Mouse (Mus musculus) G1E (cell line): ENCODE results near the gene Olfr1129.
"Not testable (repeated sequence)": the region's sequence is repeated elsewhere in the genome, so short reads cannot be mapped to it uniquely, and the experiment has no call there.

Source experiments
- CTCF ChIP-seq: IDR thresholded peaks from 2 replicates; pipeline ENCODE4 v1.5.1; 2012; ENCODE audit warnings: low read depth, low read length, inconsistent platforms, mixed read lengths
- GATA1 ChIP-seq: IDR thresholded peaks from 2 replicates; pipeline ENCODE4 v1.6.1; 2012; ENCODE audit warnings: borderline replicate concordance, low read length, inconsistent platforms, mixed read lengths
- TAL1 ChIP-seq: conservative IDR thresholded peaks from 2 replicates; pipeline ENCODE4 v1.6.1; 2012; ENCODE audit warnings: low read depth, low read length, inconsistent platforms, mixed read lengths

DNA sequence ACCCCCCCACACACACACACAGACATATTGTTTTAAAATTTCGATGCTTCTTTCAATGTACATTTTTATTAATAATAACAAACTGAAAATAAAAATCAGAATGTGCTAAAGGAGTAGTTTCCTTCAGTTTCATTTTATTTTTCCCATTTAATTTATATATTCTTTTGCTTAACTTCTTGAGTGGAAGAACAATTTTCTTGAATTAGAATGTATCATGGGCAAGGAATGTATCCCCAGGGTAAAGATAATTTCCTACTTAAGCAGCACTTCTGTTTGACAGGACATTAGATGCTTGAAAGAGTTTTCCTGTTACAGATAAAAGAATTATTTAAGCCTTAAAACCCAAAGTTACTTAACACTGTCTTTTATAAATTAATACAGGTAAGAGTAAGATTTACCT lies at the start of gene Olfr1129:
- not testable (repeated sequence) for TF ChIP-seq GATA1, CTCF, TAL1
